Mouse (Mus musculus): ENCODE results near the gene Fbxw7.

DNA sequence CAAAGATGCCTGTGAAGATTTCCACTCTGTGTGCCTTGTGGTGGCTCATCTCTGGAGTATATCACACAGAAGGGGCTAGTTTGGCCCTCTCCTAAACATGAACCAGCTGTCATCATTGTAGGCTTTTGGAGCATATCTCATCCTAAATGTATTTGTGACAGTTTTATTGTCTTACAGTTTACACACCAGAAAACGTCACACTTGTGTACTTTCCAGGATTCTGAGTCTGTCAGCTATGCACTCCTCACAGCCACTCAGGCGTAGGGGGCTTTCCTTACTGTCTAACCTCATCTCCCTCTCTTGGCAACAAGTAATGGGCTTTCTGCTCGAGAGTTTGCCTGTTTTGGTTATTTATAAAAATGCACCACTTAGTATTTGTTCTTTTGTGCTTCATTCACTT is 50.6 kb downstream of the Fbxw7 start:
- TF ChIP-seq CHD2 (IDR thresholded peaks at IDR 0.05; ENCODE audit: low read depth, low read length) (no peak), HCFC1 (IDR thresholded peaks at IDR 0.05; ENCODE audit: borderline replicate concordance, insufficient read depth, low read length) (no peak), MAFK (IDR thresholded peaks at IDR 0.05; ENCODE audit: insufficient read depth, low read depth, low read length) (no peak), ZC3H11A (IDR thresholded peaks at IDR 0.05; ENCODE audit: borderline replicate concordance, low read depth, low read length) (no peak)
